Mouse (Mus musculus) testis, adult 10 weeks (tissue): Measurements from ENCODE around the gene Vipr2. TPM values are rescaled to one million over a fixed set of nuclear protein-coding genes. Genes with fewer than 3 reads are reported as not detected.

ENCODE experiments used
- polyA plus RNA-seq: library from polyadenylated mRNA; stranded (reverse); fragments of 350-450 nt; fragmentation: Illumina TruSeq; extraction: RNeasy Lipid Tissue Mini Kit (QIAGEN cat#74804); gene quantifications from one replicate; pipeline ENCODE4 v1.2.3, GENCODE M21; 2014; ENCODE audit warnings: low read depth, low replicate concordance

Gene Vipr2
- not detected for polyA plus RNA-seq

DNA sequence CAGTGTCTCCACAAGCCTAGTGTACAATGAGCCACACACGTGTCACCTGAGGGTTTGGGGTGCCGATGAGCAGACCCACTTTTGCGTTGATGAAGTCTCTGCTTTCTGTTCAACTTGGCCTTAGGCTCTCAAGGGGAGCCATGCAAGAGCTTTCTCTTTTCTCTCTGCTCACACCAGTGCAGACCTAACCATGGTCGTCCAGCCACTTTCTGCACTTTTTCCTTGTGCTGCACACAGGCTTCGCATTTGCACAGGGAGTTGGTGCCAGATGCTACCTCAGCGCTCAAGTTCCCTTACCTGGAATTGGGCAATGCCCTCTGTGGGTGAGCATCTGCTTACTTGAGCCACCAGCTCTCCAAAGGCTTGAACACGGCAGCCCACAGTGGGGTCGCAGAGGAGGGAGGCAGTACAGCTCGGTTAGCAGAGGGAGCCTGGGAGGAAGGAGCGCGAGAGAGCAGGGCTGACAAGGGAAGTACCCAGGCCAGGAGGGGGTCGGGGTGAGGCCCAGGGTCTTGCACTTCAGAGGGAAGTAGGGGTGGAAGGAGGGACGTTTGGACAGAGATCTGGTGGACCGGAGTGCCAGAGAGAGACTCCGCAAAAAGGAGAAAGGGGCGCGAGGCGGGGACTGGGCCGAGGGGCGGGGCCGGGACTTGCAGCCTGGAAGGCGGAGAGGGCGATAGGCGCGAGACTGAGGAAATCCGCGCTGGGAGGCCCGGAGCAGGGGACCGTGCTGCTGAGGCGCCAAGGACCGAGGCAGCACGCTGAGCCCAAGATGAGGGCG lies at the start of gene Vipr2:
Gene Vipr2 (plus strand): TSS at position 653 of the 781 bp plus-strand sequence.

DNA sequence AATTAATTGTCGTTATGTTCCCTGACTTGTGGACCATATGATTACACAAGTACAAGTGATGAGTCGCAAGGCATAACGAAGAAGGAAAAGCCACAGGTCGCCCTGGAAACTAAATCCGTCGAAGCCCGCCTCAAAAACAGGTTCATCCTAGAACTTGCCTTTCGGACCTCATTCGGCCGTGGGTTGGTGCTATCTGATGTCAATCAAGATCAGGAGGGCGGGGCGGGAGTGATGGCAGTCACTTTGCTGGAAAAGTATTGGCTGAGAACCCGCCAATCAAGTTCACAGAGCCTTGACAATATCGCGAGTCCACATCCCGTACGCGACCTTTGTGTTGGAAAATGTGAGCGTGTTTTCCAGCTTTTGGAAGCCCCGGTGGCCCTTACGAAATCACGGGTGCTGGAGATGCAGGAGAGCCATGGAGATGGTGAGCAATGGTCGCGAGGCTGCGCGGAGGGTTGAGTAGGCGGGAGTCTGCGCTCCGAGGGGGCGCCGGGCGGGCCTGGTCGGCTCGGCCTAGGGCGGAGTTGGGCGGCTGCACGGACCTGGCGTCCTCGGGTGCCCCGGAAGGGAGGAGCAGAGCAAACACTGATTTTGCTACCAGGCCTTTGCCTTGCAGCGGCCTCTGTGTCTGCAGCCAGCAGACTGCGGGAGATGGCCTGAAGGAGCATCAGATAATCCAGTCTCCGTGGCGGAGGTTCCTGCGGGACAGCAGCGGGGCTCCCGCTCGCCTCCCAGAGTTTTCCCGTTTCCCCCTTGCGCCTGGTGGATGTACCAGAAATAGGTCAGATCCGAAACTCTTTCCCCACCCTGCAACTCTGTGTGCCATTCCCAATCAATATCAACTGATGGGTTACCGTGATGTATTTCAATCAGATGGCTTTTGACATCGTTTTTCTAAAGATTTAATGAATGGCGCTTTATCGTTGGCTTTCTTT lies 29.8 kb upstream of the Vipr2 start, which contains the start of gene Zfp386:
Gene Zfp386 (plus strand): TSS at position 285 of the 938 bp plus-strand sequence.

Other genes with a start within 250 kb of the Vipr2 start
- gene Zfp386, start 30.0 kb upstream of the Vipr2 start, polyA plus RNA-seq = 66.1 TPM
- 88.4 TPM for gene Wdr60, start 185.3 kb downstream of the Vipr2 start, polyA plus RNA-seq
- not detected for gene Gm11027, start 197.7 kb downstream of the Vipr2 start, polyA plus RNA-seq
- gene Esyt2, start 203.5 kb downstream of the Vipr2 start, polyA plus RNA-seq = 30.8 TPM